Mouse (Mus musculus) mammary gland, adult 2 months (tissue): ENCODE results near the gene Olfr508. TPM values are rescaled to one million over a fixed set of nuclear protein-coding genes. Genes with fewer than 3 reads are reported as not detected.

Source experiments
- polyA plus RNA-seq: library from polyadenylated mRNA; depleted of rRNA; stranded (reverse); fragments of >200 nt; gene quantifications from 2 replicates; pipeline ENCODE4 v1.2.3, GENCODE M21; 2012; ENCODE audit warnings: low replicate concordance; rRNA removed

Gene Olfr508
- polyA plus RNA-seq = not detected in 2 replicates

DNA sequence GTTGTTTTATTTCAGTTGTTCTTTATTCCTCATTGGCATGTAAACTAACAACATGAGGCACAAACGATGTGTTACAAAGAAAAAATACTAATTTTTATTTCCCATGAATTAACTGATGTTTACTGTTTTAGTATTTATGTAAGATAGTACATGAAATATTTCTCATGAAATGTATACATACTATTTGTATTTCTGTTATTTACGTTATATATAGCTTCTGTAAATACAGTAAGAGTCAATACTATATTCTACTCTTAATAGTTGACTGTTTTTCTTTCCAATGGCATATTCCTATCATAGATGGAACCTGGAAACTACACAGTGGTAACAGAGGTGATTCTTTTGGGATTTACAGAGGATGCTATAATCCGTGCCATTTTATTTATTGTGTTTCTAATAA is at the start of gene Olfr508:
TSS of gene Olfr508 (plus strand) at position 301 of the 400 bp plus-strand sequence.

DNA sequence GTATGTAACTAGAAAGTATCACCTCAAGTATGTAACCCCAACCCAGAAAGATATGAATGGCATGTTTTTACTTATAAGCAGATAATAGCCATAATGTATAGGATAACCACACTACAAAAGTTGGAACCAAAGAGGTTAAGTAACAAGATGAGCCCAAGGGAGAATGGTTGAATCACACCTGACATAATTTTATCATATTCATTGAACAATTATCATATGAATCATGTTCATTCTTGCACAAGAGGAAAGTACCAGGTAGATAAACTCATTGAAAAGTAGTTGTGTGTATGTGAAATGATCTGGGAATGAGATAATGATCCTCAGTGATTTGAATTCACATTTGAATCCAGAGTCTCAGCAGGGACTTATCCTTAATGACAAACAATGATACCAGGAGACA is 19.3 kb upstream of the Olfr508 start, which contains the start of gene Olfr506:
TSS of gene Olfr506 (plus strand) at position 301 of the 400 bp plus-strand sequence.

DNA sequence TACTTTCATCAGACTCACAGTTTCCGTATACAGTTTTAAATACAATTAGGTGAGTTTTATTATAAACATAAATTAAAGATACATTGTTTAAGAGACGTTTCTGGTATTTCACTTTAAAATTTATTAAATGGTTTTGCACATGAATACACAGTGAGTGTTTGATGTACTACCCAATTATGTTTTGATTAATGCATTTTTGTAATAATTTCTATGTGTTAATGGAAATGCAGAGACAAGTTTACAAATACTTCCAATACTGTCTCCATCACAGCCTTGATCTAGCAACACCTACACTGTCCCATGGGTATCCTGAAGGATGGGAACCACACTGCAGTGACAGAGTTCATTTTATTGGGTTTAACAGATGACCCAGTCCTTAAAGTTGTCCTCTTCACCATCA is 8.3 kb upstream of the Olfr508 start, which contains the start of gene Olfr507:
TSS of gene Olfr507 (plus strand) at position 301 of the 400 bp plus-strand sequence.

DNA sequence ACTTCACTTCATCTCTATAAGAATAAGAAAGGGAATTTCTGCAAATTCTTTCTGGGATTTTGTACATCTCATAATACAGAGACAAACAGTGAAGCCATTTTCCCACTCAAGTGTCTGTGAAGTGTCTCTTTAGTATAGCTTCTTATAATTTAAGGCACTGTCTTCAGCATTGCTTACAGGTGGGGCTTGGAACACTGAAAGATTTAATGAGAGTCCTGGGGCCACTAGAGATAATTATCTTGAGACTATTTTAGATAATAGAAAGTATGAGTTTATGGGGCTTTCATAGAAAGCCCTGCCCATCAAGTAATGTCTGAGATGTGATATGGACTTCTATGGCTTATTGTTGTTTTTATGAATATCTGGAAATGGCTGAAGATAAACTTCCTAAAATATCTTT is 22.0 kb downstream of the Olfr508 start, which contains the start of gene Olfr509:
TSS of gene Olfr509 (minus strand) at position 101 of the 400 bp plus-strand sequence.

DNA sequence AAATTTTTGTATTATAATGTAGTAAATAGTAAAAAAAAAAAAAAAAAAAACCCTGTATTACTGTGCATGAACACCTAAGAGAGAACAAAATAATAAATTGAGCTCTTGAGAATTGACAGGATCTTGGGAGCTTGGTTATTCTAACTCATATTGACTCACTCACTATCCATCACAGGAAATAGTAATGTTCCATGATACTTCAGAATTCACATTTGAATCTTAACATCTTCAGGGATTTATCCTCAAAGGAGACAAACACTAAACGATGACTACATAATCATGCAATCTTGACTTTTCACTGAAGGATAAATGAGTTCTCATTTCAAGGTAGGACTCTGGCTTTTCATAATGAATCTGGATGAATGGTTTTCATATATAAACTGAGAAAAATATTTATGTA is 36.3 kb downstream of the Olfr508 start, which contains the start of gene Olfr510:
TSS of gene Olfr510 (plus strand) at position 301 of the 400 bp plus-strand sequence.

Other genes with a start within 250 kb of the Olfr508 start
- not detected in 2 replicates for gene Olfr495, start 236.8 kb upstream of the Olfr508 start, polyA plus RNA-seq
- not detected in 2 replicates for gene Olfr497, start 209.6 kb upstream of the Olfr508 start, polyA plus RNA-seq
- gene Olfr498, start 164.7 kb upstream of the Olfr508 start, polyA plus RNA-seq = not detected in 2 replicates
- gene Olfr502, start 104.9 kb upstream of the Olfr508 start, polyA plus RNA-seq = not detected in 2 replicates
- gene Olfr503, start 85.5 kb upstream of the Olfr508 start, polyA plus RNA-seq = not detected in 2 replicates
- not detected in 2 replicates for gene Olfr504, start 64.2 kb upstream of the Olfr508 start, polyA plus RNA-seq
- not detected in 2 replicates for gene Olfr506, start 19.2 kb upstream of the Olfr508 start, polyA plus RNA-seq
- not detected in 2 replicates for gene Olfr507, start 8.2 kb upstream of the Olfr508 start, polyA plus RNA-seq
- gene Olfr509, start 21.9 kb downstream of the Olfr508 start, polyA plus RNA-seq = not detected in 2 replicates
- gene Olfr510, start 36.4 kb downstream of the Olfr508 start, polyA plus RNA-seq = not detected in 2 replicates
- gene Olfr512, start 83.3 kb downstream of the Olfr508 start, polyA plus RNA-seq = not detected in 2 replicates
- gene Olfr513, start 121.0 kb downstream of the Olfr508 start, polyA plus RNA-seq = not detected in 2 replicates
- not detected in 2 replicates for gene Olfr514, start 196.0 kb downstream of the Olfr508 start, polyA plus RNA-seq
- not detected in 2 replicates for gene Olfr516, start 220.5 kb downstream of the Olfr508 start, polyA plus RNA-seq
- not detected in 2 replicates for gene Olfr517, start 242.4 kb downstream of the Olfr508 start, polyA plus RNA-seq